Mouse (Mus musculus) stomach, postnatal 0 days (tissue): Measurements from ENCODE around the gene Kl.

Experiments used
- CTCF ChIP-seq: IDR thresholded peaks from 2 replicates; pipeline ENCODE4 v1.5.1; 2016; ENCODE audit warnings: antibody characterized with exemption, low read depth, mild to moderate bottlenecking, moderate library complexity
- EP300 ChIP-seq: optimal IDR thresholded peaks from 2 replicates; pipeline ENCODE3; 2016; ENCODE audit warnings: antibody characterized with exemption

DNA sequence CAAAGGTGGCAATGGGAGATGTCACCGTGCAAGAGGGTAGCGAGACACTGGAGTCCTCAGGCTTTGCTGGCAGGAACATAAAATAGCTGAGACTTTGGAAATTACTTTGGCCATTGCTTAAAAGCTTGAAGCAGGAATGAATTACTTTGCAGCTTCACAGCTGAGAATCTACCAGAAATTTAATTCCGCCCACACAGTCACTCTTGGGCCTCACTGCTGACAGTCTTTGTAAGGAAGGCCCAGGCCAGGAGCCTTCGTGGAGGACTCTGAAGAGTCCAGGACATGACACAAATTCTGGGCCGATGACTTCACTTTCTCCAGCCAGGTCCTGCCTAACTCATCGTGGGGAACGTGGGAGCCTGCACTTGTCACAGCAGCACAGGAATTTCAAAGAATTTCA is 69.6 kb downstream of the Kl start:
- TF ChIP-seq CTCF = no peak
- no peak for TF ChIP-seq EP300
